ENCODE assay signal across 23 mouse cellular contexts in genomic region chr1:74197726-74198470, GRCm38 (mm10). TPM values are rescaled to one million over a fixed set of nuclear protein-coding genes. Genes with fewer than 3 reads are reported as not detected.
DNase-seq lines count a peak whose midpoint lies in the region; ATAC-seq lines count a peak whose summit lies in the region.
"Had no signal": no experiment of that assay in that cellular context is flagged by ENCODE, and none has a peak within 500 bp of the region (broad histone marks: within the 10 kb centered on the region; RNA-seq: fewer than 3 reads in every experiment).

No protein-coding gene starts in this region.

- no peaks in the 10 kb centered on the region for H3K27me3 ChIP-seq in liver, embryonic 13.5 days
- H3K27me3 ChIP-seq: embryonic facial prominence, embryonic 12.5 days; forebrain, embryonic 12.5 days; neural tube, embryonic 13.5 days had no signal

- WGBS in liver, embryonic 13.5 days (ENCODE audit: insufficient replicate concordance), result 61% methylated on average over 12 of the region's 12 CpGs

- no peak overlapping the region for H3K4me3 ChIP-seq in liver, embryonic 13.5 days (replicated peaks)
- H3K4me3 ChIP-seq: embryonic facial prominence, embryonic 12.5 days; forebrain, embryonic 12.5 days; neural tube, embryonic 13.5 days had no signal

- peaks cover 23% of the 10 kb centered on the region for H3K4me1 ChIP-seq in liver, embryonic 13.5 days (replicated peaks)
- H3K4me1 ChIP-seq: forebrain, embryonic 12.5 days had no signal

- H3K36me3 ChIP-seq in liver, embryonic 13.5 days, result no peaks in the 10 kb centered on the region
- H3K36me3 ChIP-seq: embryonic facial prominence, embryonic 12.5 days; forebrain, embryonic 12.5 days; neural tube, embryonic 13.5 days had no signal

- 0 out of 2 replicates have a peak overlapping the region, but pooled peaks have one; percentile 21 for H3K27ac ChIP-seq in liver, embryonic 13.5 days
- H3K27ac ChIP-seq: embryonic facial prominence, embryonic 12.5 days; forebrain, embryonic 12.5 days; neural tube, embryonic 13.5 days; stomach, postnatal 0 days had no signal

- no peaks in the 10 kb centered on the region for H3K9me3 ChIP-seq in liver, embryonic 13.5 days (replicated peaks)
- H3K9me3 ChIP-seq: embryonic facial prominence, embryonic 12.5 days; forebrain, embryonic 12.5 days; neural tube, embryonic 13.5 days had no signal

- no peak overlapping the region for H3K4me2 ChIP-seq in liver, embryonic 13.5 days
- H3K4me2 ChIP-seq: embryonic facial prominence, embryonic 12.5 days; forebrain, embryonic 12.5 days; neural tube, embryonic 13.5 days had no signal

- no peak overlapping the region for H3K9ac ChIP-seq in liver, embryonic 13.5 days
- H3K9ac ChIP-seq: embryonic facial prominence, embryonic 12.5 days; forebrain, embryonic 12.5 days; neural tube, embryonic 13.5 days had no signal

- no peak for DNase-seq in liver, embryonic 13.5 days
- no peak for DNase-seq in liver
- DNase-seq in frontal cortex, postnatal 36 days (ENCODE audit: low spot score in 2 of 2), result peak; percentile 58 to 60
- peak; percentile 79 to 81 for DNase-seq in layer of hippocampus, postnatal 36 days
- DNase-seq in right cerebral cortex, postnatal 36 days (ENCODE audit: low spot score in 2 of 2), result peak; percentile 51 to 68
- DNase-seq in kidney, postnatal 25 days, result no peak
- DNase-seq in thymus, postnatal 36 days, result no peak
- no peak for DNase-seq in spleen, postnatal 4 days (ENCODE audit: low spot score in 2 of 2)
- DNase-seq: cerebellum, adult 9-11 months; lung, postnatal 14 days; midbrain, embryonic 14.5 days; retina, postnatal 1 day had no signal

- ATAC-seq in liver, embryonic 13.5 days (ENCODE audit: low read depth), result no peak
- ATAC-seq: activated CD4-positive, CD25-positive, alpha-beta regulatory T cell, adult 4 months had no signal

RNA-seq across cellular contexts. Expression of gene Cxcr1, which starts 3.5 kb away (rescaled TPM):
- not detected in 2 replicates for polyA plus RNA-seq in liver, embryonic 13.5 days (2015; fragmentation: Nextera tagmentation; extraction: Ambion mirVana)
- total RNA-seq in layer of hippocampus, postnatal 36 days (2021), result not detected
- total RNA-seq: gastrocnemius, postnatal 4 days; heart, postnatal 25 days had no signal
- polyA plus RNA-seq: activated CD4-positive, CD25-positive, alpha-beta regulatory T cell, adult 4 months; brain, embryonic 14.5 days; C2C12; embryonic facial prominence, embryonic 12.5 days; forebrain, embryonic 12.5 days; intestine, embryonic 14.5 days; limb, embryonic 11.5 days; midbrain, embryonic 14.5 days; neural tube, embryonic 13.5 days had no signal

RNA-seq across cellular contexts. Expression of gene Arpc2, which starts 38.0 kb away (rescaled TPM):
- 226 and 264 TPM in 2 replicates for polyA plus RNA-seq in liver, embryonic 13.5 days (2015; fragmentation: Nextera tagmentation; extraction: Ambion mirVana)
- total RNA-seq in layer of hippocampus, postnatal 36 days (2021), result 100 to 1,000 TPM; 394 to 402 TPM

RNA-seq across cellular contexts. Expression of gene Cxcr2, which starts 44.1 kb away (rescaled TPM):
- 0.53 and 0.89 TPM in 2 replicates for polyA plus RNA-seq in liver, embryonic 13.5 days (2015; fragmentation: Nextera tagmentation; extraction: Ambion mirVana)
- total RNA-seq in layer of hippocampus, postnatal 36 days (2021), result under 1 TPM in 1 of 2 experiments, not detected in 1; 0.13 TPM
- polyA plus RNA-seq: forebrain, embryonic 12.5 days; midbrain, embryonic 14.5 days had no signal

Comparison
In these comparisons a context has a peak if more than half of its experiments do, and no peak if none do; other contexts are left out.
1. DNase-seq: peak in frontal cortex, postnatal 36 days (2 of 2), layer of hippocampus, postnatal 36 days (2 of 2) and right cerebral cortex, postnatal 36 days (2 of 2); none in liver, embryonic 13.5 days (single experiment), liver (single experiment), kidney, postnatal 25 days (0 of 2), thymus, postnatal 36 days (0 of 2) and spleen, postnatal 4 days (0 of 2).